Mouse (Mus musculus) kidney, adult 2 months (tissue): ENCODE data around the gene Pllp.

Experiments
- CTCF ChIP-seq: fragments of 200-500 bp; conservative IDR thresholded peaks from 2 replicates; pipeline ENCODE4 v1.5.1; 2011; ENCODE audit warnings: low read depth, mild to moderate bottlenecking, control low read depth, low read length, moderate library complexity, mixed read lengths; ENCODE audit not compliant: insufficient read depth, insufficient read length
- POLR2A ChIP-seq: fragments of 200-500 bp; IDR thresholded peaks from one replicate; pipeline ENCODE4 v1.6.1; 2011; ENCODE audit warnings: low read depth, low read length, control low read depth

GRCm38 (mm10) chr8:94699366-94699765 is 3.3 kb upstream of the Pllp start:
- TF ChIP-seq CTCF (no peak), POLR2A (no peak)
